Comparison of ENCODE assay signal across 8 mouse cellular contexts in genomic region chr6:31390243-31390981, GRCm38 (mm10). TPM values are rescaled to one million over a fixed set of nuclear protein-coding genes. Genes with fewer than 3 reads are reported as not detected.
DNase-seq lines count a peak whose midpoint lies in the region; ATAC-seq and TF ChIP-seq lines count a peak whose summit lies in the region.

No protein-coding gene starts in this region.

- TF ChIP-seq POLR2A in embryonic fibroblast, embryonic 13.5 days (IDR thresholded peaks at IDR 0.05; ENCODE audit: low read depth, low read length): no peak

- no peak overlapping the region for H3K4me2 ChIP-seq in kidney, postnatal 0 days (ENCODE audit: low read length)
- H3K4me2 ChIP-seq in stomach, embryonic 16.5 days (ENCODE audit: low read depth, low read length): no peak overlapping the region
- H3K4me2 ChIP-seq in hindbrain, embryonic 12.5 days (replicated peaks): no peak overlapping the region

- H3K4me3 ChIP-seq in gastrocnemius, adult 2 months: peak overlapping the region; percentile 9; the same call in 1 of the 2 replicates
- H3K4me3 ChIP-seq in embryonic fibroblast, embryonic 13.5 days (ENCODE audit: insufficient read depth, low read length): no peak overlapping the region
- H3K4me3 ChIP-seq in kidney, postnatal 0 days (replicated peaks; ENCODE audit: low read depth, low read length): no peak overlapping the region
- no peak overlapping the region for H3K4me3 ChIP-seq in stomach, embryonic 16.5 days (replicated peaks; ENCODE audit: low read length)
- H3K4me3 ChIP-seq in hindbrain, embryonic 12.5 days: no peak overlapping the region

- no peak overlapping the region for H3K9ac ChIP-seq in kidney, postnatal 0 days (ENCODE audit: low read depth, low read length)
- H3K9ac ChIP-seq in stomach, embryonic 16.5 days (ENCODE audit: low read length): no peak overlapping the region
- H3K9ac ChIP-seq in hindbrain, embryonic 12.5 days: no peak overlapping the region

- H3K9me3 ChIP-seq in kidney, postnatal 0 days (replicated peaks; ENCODE audit: low read length): no peaks in the 10 kb centered on the region
- no peaks in the 10 kb centered on the region for H3K9me3 ChIP-seq in stomach, embryonic 16.5 days (replicated peaks; ENCODE audit: control insufficient read depth, low read length)
- no peaks in the 10 kb centered on the region for H3K9me3 ChIP-seq in hindbrain, embryonic 12.5 days (replicated peaks)

- no peaks in the 10 kb centered on the region for H3K27me3 ChIP-seq in kidney, postnatal 0 days (ENCODE audit: insufficient read depth, low read length)
- no peaks in the 10 kb centered on the region for H3K27me3 ChIP-seq in stomach, embryonic 16.5 days (ENCODE audit: control insufficient read depth, insufficient read depth, low read length)
- no peaks in the 10 kb centered on the region for H3K27me3 ChIP-seq in hindbrain, embryonic 12.5 days

- ATAC-seq in kidney, postnatal 0 days (replicated peaks; ENCODE audit: low FRiP score, low read depth): no peak
- peak; percentile 10; the same call in 1 of the 2 replicates for ATAC-seq in stomach, embryonic 16.5 days (ENCODE audit: insufficient read depth, low FRiP score)
- ATAC-seq in hindbrain, embryonic 12.5 days (ENCODE audit: low FRiP score): no peak

- 54% methylated on average over 8 of the region's 8 CpGs for WGBS in kidney, postnatal 0 days
- WGBS in stomach, embryonic 16.5 days: 34% methylated on average over 8 of the region's 8 CpGs
- WGBS in hindbrain, embryonic 12.5 days: 73% methylated on average over 8 of the region's 8 CpGs

- intact Hi-C loops in gastrocnemius, adult 2 months (cut with DNase I): no loop called here
- intact Hi-C loops in gastrocnemius, postnatal 36 days (cut with DNase I): loop anchor here (10.0 kb wide), 1 partner anchor 316 kb away; no protein-coding TSS in a partner anchor

- no peaks in the 10 kb centered on the region for H3K36me3 ChIP-seq in kidney, postnatal 0 days (ENCODE audit: insufficient read depth, low read length)
- H3K36me3 ChIP-seq in stomach, embryonic 16.5 days (ENCODE audit: control insufficient read depth, insufficient read depth, low read length): no peaks in the 10 kb centered on the region
- H3K36me3 ChIP-seq in hindbrain, embryonic 12.5 days: no peaks in the 10 kb centered on the region

- DNase-seq in gastrocnemius, adult 2 months: peak; percentile 69
- DNase-seq in gastrocnemius, postnatal 36 days: no peak
- peak; percentile 26 for DNase-seq in A20 (ENCODE audit: low read depth, low spot score)
- peak; percentile 40 for DNase-seq in kidney, postnatal 0 days (ENCODE audit: low spot score)
- DNase-seq in spleen, postnatal 4 days (ENCODE audit: low spot score in 2 of 2): no peak

- H3K27ac ChIP-seq in gastrocnemius, adult 2 months: peak overlapping the region; percentile 85
- H3K27ac ChIP-seq in embryonic fibroblast, embryonic 13.5 days (ENCODE audit: insufficient read depth, low read length): no peak overlapping the region
- no peak overlapping the region for H3K27ac ChIP-seq in kidney, postnatal 0 days
- no peak overlapping the region for H3K27ac ChIP-seq in stomach, embryonic 16.5 days (ENCODE audit: low read length)
- no peak overlapping the region for H3K27ac ChIP-seq in hindbrain, embryonic 12.5 days

- peak; percentile 69 for TF ChIP-seq CTCF in gastrocnemius, adult 2 months (IDR thresholded peaks at IDR 0.05)
- peak; percentile 45; the same call in 1 of the 2 replicates for TF ChIP-seq CTCF in embryonic fibroblast, embryonic 13.5 days (IDR thresholded peaks at IDR 0.05; ENCODE audit: borderline replicate concordance, insufficient read depth, low read length)
- peak; percentile 56 for TF ChIP-seq CTCF in kidney, postnatal 0 days (IDR thresholded peaks at IDR 0.05; ENCODE audit: low read depth)

- H3K4me1 ChIP-seq in embryonic fibroblast, embryonic 13.5 days (ENCODE audit: control insufficient read depth, insufficient read depth, low read length): no peaks in the 10 kb centered on the region
- no peaks in the 10 kb centered on the region for H3K4me1 ChIP-seq in kidney, postnatal 0 days (replicated peaks; ENCODE audit: insufficient read depth, low read length)
- H3K4me1 ChIP-seq in stomach, embryonic 16.5 days (ENCODE audit: control insufficient read depth, insufficient read depth, low read length): no peaks in the 10 kb centered on the region
- no peaks in the 10 kb centered on the region for H3K4me1 ChIP-seq in hindbrain, embryonic 12.5 days

RNA-seq across cellular contexts. Expression of gene Mkln1, which starts 8.1 kb away (rescaled TPM):
- 100 to 1,000 TPM; 151 to 170 TPM for total RNA-seq in gastrocnemius, adult 2 months (2021)
- total RNA-seq in gastrocnemius, postnatal 36 days (2021): 100 to 1,000 TPM; 140 to 143 TPM
- polyA plus RNA-seq in embryonic fibroblast, embryonic 13.5 days (2011; ENCODE audit: insufficient read length, low read depth, missing spikeins): 156 and 161 TPM in 2 replicates
- polyA plus RNA-seq in kidney, postnatal 0 days (2015; fragmentation: Nextera tagmentation; extraction: Ambion mirVana): 159 and 174 TPM in 2 replicates
- 185 TPM in 2 replicates for polyA plus RNA-seq in stomach, embryonic 16.5 days (2015; fragmentation: Nextera tagmentation; extraction: Ambion mirVana)
- polyA plus RNA-seq in hindbrain, embryonic 12.5 days (2016; fragmentation: Nextera tagmentation; extraction: Ambion mirVana): 182 and 195 TPM in 2 replicates

Comparison
In these comparisons a context has a peak if more than half of its experiments do, and no peak if none do; other contexts are left out.
1. DNase-seq: peak in gastrocnemius, adult 2 months (single experiment), A20 (single experiment) and kidney, postnatal 0 days (single experiment); none in gastrocnemius, postnatal 36 days (0 of 2) and spleen, postnatal 4 days (0 of 2).
2. Peak in every context shown above with its lines, with median percentiles within 50 percentile points of each other: CTCF ChIP-seq.